Comparison of ENCODE assay signal across 25 mouse cellular contexts in genomic region chr17:86464197-86464596, GRCm38 (mm10). TPM values are rescaled to one million over a fixed set of nuclear protein-coding genes. Genes with fewer than 3 reads are reported as not detected.
DNase-seq lines count a peak whose midpoint lies in the region; ATAC-seq and TF ChIP-seq lines count a peak whose summit lies in the region.
"Had no signal": no experiment of that assay in that cellular context is flagged by ENCODE, and none has a peak within 500 bp of the region (broad histone marks: within the 10 kb centered on the region; RNA-seq: fewer than 3 reads in every experiment).

No protein-coding gene starts in this region.

- H3K79me2 ChIP-seq in CH12.LX (replicated peaks; ENCODE audit: control insufficient read depth, extremely low read depth, insufficient read depth, poor library complexity, severe bottlenecking) = no peaks in the 10 kb centered on the region

- H3K36me3 ChIP-seq in forebrain, embryonic 13.5 days (ENCODE audit: poor library complexity, severe bottlenecking) = no peaks in the 10 kb centered on the region
- H3K36me3 ChIP-seq in forebrain, embryonic 11.5 days (ENCODE audit: control insufficient read depth, insufficient read depth, low read length) = no peaks in the 10 kb centered on the region
- H3K36me3 ChIP-seq in hindbrain, embryonic 14.5 days (replicated peaks; ENCODE audit: control insufficient read depth, insufficient read depth) = no peaks in the 10 kb centered on the region
- no peaks in the 10 kb centered on the region for H3K36me3 ChIP-seq in hindbrain, embryonic 12.5 days
- peaks cover 0 to 7% of the 10 kb centered on the region in 2 experiments for H3K36me3 ChIP-seq in CH12.LX (replicated peaks in 1 of 2; ENCODE audit: control insufficient read depth in 1 of 2, insufficient read depth in 1 of 2, low read length in 1 of 2)
- H3K36me3 ChIP-seq: embryonic facial prominence, embryonic 12.5 days; heart, embryonic 15.5 days; limb, embryonic 10.5 days; neural tube, embryonic 12.5 days had no signal

- TF ChIP-seq EP300 in CH12.LX (IDR thresholded peaks at IDR 0.05; ENCODE audit: low read length) = no peak

- no peak for TF ChIP-seq POLR2A in CH12.LX (IDR thresholded peaks at IDR 0.05; ENCODE audit: low read depth, low read length)
- TF ChIP-seq POLR2A in lung, adult 2 months (IDR thresholded peaks at IDR 0.05; ENCODE audit: borderline replicate concordance, extremely low read depth, low read depth, low read length) = no peak

- no peak for ATAC-seq in forebrain, embryonic 13.5 days
- no peak for ATAC-seq in forebrain, embryonic 11.5 days (replicated peaks; ENCODE audit: low FRiP score)
- no peak for ATAC-seq in hindbrain, embryonic 14.5 days (ENCODE audit: low FRiP score)
- no peak for ATAC-seq in hindbrain, embryonic 12.5 days (ENCODE audit: low FRiP score)
- ATAC-seq: CD4-positive, CD25-positive, alpha-beta regulatory T cell, adult 4 months had no signal

- no peak for DNase-seq in forebrain, embryonic 11.5 days (ENCODE audit: low spot score)
- no peak for DNase-seq in hindbrain, embryonic 14.5 days (ENCODE audit: low spot score)
- no peak for DNase-seq in layer of hippocampus, adult 2 months (ENCODE audit: low spot score in 2 of 2)
- DNase-seq in layer of hippocampus, adult 9-10 months (ENCODE audit: low spot score) = no peak
- no peak for DNase-seq in CH12.LX (ENCODE audit: extremely low read depth)
- DNase-seq in lung, adult 2 months = no peak
- DNase-seq: adrenal gland, postnatal 25 days; gastrocnemius, postnatal 36 days; heart, postnatal 36 days; lung, postnatal 4 days; thymus, postnatal 25 days had no signal

- in situ Hi-C loops in CH12.LX (cut with MboI; ENCODE audit: low pct_ligation_motif_present, low pct_unique_long_range_greater_than_20kb, low sequenced_read_pairs) = loop anchor here (25.0 kb wide), 1 partner anchor 802 kb away; no protein-coding TSS in a partner anchor

- H3K4me2 ChIP-seq in forebrain, embryonic 13.5 days = no peak overlapping the region
- H3K4me2 ChIP-seq in forebrain, embryonic 11.5 days (ENCODE audit: low read depth, low read length, severe bottlenecking) = no peak overlapping the region
- no peak overlapping the region for H3K4me2 ChIP-seq in hindbrain, embryonic 14.5 days (replicated peaks)
- no peak overlapping the region for H3K4me2 ChIP-seq in hindbrain, embryonic 12.5 days (replicated peaks)
- H3K4me2 ChIP-seq in CH12.LX (ENCODE audit: insufficient read depth, low read depth, poor library complexity, severe bottlenecking) = no peak overlapping the region
- H3K4me2 ChIP-seq: embryonic facial prominence, embryonic 12.5 days; heart, embryonic 15.5 days; neural tube, embryonic 12.5 days had no signal

- dilution Hi-C loops in CH12.LX (cut with MboI; ENCODE audit: extremely low pct_ligation_motif_present, extremely low pct_unique_long_range_greater_than_20kb, low sequenced_read_pairs) = no loop called here

- H3K27me3 ChIP-seq in forebrain, embryonic 13.5 days = peaks cover 35% of the 10 kb centered on the region
- peaks cover 28% of the 10 kb centered on the region for H3K27me3 ChIP-seq in forebrain, embryonic 11.5 days (ENCODE audit: control insufficient read depth, insufficient read depth, low read length)
- no peaks in the 10 kb centered on the region for H3K27me3 ChIP-seq in hindbrain, embryonic 14.5 days (ENCODE audit: control insufficient read depth, insufficient read depth, low read length)
- H3K27me3 ChIP-seq in hindbrain, embryonic 12.5 days = no peaks in the 10 kb centered on the region
- H3K27me3 ChIP-seq in CH12.LX (replicated peaks) = no peaks in the 10 kb centered on the region
- H3K27me3 ChIP-seq: embryonic facial prominence, embryonic 12.5 days; heart, embryonic 15.5 days; neural tube, embryonic 12.5 days had no signal

- 0 out of 2 replicates have a peak overlapping the region, but pooled peaks have one; percentile 16 for H3K27ac ChIP-seq in forebrain, embryonic 13.5 days
- H3K27ac ChIP-seq in forebrain, embryonic 11.5 days (ENCODE audit: low read depth, low read length) = no peak overlapping the region
- 0 out of 2 replicates have a peak overlapping the region, but pooled peaks have one; percentile 32 for H3K27ac ChIP-seq in hindbrain, embryonic 14.5 days
- no peak overlapping the region for H3K27ac ChIP-seq in hindbrain, embryonic 12.5 days
- peak overlapping the region; percentile 88 for H3K27ac ChIP-seq in layer of hippocampus, adult 2 months
- H3K27ac ChIP-seq in CH12.LX (ENCODE audit: insufficient read depth, low read depth) = peak overlapping the region; percentile 2; the same call in 1 of the 2 replicates
- H3K27ac ChIP-seq: embryonic facial prominence, embryonic 12.5 days; heart, embryonic 15.5 days; kidney, postnatal 0 days; limb, embryonic 10.5 days; liver, embryonic 14.5 days; neural tube, embryonic 12.5 days had no signal

- peaks cover 42% of the 10 kb centered on the region for H3K4me1 ChIP-seq in forebrain, embryonic 13.5 days
- H3K4me1 ChIP-seq in forebrain, embryonic 11.5 days (replicated peaks; ENCODE audit: control insufficient read depth, insufficient read depth, low read length) = peaks cover 17% of the 10 kb centered on the region
- H3K4me1 ChIP-seq in hindbrain, embryonic 14.5 days (replicated peaks; ENCODE audit: control insufficient read depth, insufficient read depth, low read length) = peaks cover 16% of the 10 kb centered on the region
- peaks cover 33% of the 10 kb centered on the region for H3K4me1 ChIP-seq in hindbrain, embryonic 12.5 days
- peaks cover 50 to 93% of the 10 kb centered on the region in 2 experiments for H3K4me1 ChIP-seq in CH12.LX (ENCODE audit: control insufficient read depth in 1 of 2, insufficient read depth in 2 of 2)
- H3K4me1 ChIP-seq in lung, adult 2 months (ENCODE audit: control insufficient read depth, insufficient read depth, low read length) = peaks cover 16% of the 10 kb centered on the region

- no peak overlapping the region for H3K9ac ChIP-seq in forebrain, embryonic 13.5 days
- H3K9ac ChIP-seq in forebrain, embryonic 11.5 days (ENCODE audit: low read length) = no peak overlapping the region
- H3K9ac ChIP-seq in hindbrain, embryonic 14.5 days = no peak overlapping the region
- no peak overlapping the region for H3K9ac ChIP-seq in hindbrain, embryonic 12.5 days
- H3K9ac ChIP-seq in CH12.LX (ENCODE audit: insufficient read depth, low read depth) = no peak overlapping the region
- H3K9ac ChIP-seq: embryonic facial prominence, embryonic 12.5 days; heart, embryonic 15.5 days; liver, embryonic 14.5 days; neural tube, embryonic 12.5 days had no signal

- no peak overlapping the region for H3K4me3 ChIP-seq in forebrain, embryonic 13.5 days
- no peak overlapping the region for H3K4me3 ChIP-seq in forebrain, embryonic 11.5 days (ENCODE audit: low read depth, low read length)
- H3K4me3 ChIP-seq in hindbrain, embryonic 14.5 days (replicated peaks; ENCODE audit: low read length) = no peak overlapping the region
- no peak overlapping the region for H3K4me3 ChIP-seq in hindbrain, embryonic 12.5 days
- no peak overlapping the region for H3K4me3 ChIP-seq in layer of hippocampus, adult 2 months
- H3K4me3 ChIP-seq in CH12.LX (replicated peaks in 1 of 3; ENCODE audit: low read depth in 2 of 3, low read length in 2 of 3, poor library complexity in 1 of 3) = no peak overlapping the region
- H3K4me3 ChIP-seq in lung, adult 2 months (replicated peaks; ENCODE audit: extremely low read depth, low read depth, low read length) = no peak overlapping the region
- H3K4me3 ChIP-seq: embryonic facial prominence, embryonic 12.5 days; heart, embryonic 15.5 days; limb, embryonic 10.5 days; neural tube, embryonic 12.5 days had no signal

- TF ChIP-seq CTCF in layer of hippocampus, adult 2 months (conservative IDR thresholded peaks at IDR 0.05) = no peak
- no peak for TF ChIP-seq CTCF in CH12.LX (conservative IDR thresholded peaks at IDR 0.05 in 1 of 2, IDR thresholded peaks at IDR 0.05 in 1 of 2; ENCODE audit: low read depth in 2 of 2, low read length in 2 of 2)
- TF ChIP-seq CTCF in lung, adult 2 months (IDR thresholded peaks at IDR 0.05; ENCODE audit: insufficient read depth, low read length) = no peak

- 91% methylated on average over 8 of the region's 8 CpGs for WGBS in forebrain, embryonic 13.5 days
- WGBS in forebrain, embryonic 11.5 days = 90% methylated on average over 8 of the region's 8 CpGs
- 81% methylated on average over 8 of the region's 8 CpGs for WGBS in hindbrain, embryonic 14.5 days
- 79% methylated on average over 8 of the region's 8 CpGs for WGBS in hindbrain, embryonic 12.5 days
- WGBS in lung, adult 2 months = 86% methylated on average over 8 of the region's 8 CpGs

- H3K9me3 ChIP-seq in forebrain, embryonic 13.5 days (replicated peaks) = no peaks in the 10 kb centered on the region
- H3K9me3 ChIP-seq in forebrain, embryonic 11.5 days (ENCODE audit: control insufficient read depth, low read length) = no peaks in the 10 kb centered on the region
- H3K9me3 ChIP-seq in hindbrain, embryonic 14.5 days (ENCODE audit: control insufficient read depth, low read length) = no peaks in the 10 kb centered on the region
- H3K9me3 ChIP-seq in hindbrain, embryonic 12.5 days (replicated peaks) = no peaks in the 10 kb centered on the region
- H3K9me3 ChIP-seq in CH12.LX (replicated peaks; ENCODE audit: low read length) = no peaks in the 10 kb centered on the region
- H3K9me3 ChIP-seq: embryonic facial prominence, embryonic 12.5 days; heart, embryonic 15.5 days; limb, embryonic 10.5 days; neural tube, embryonic 12.5 days had no signal

- TF ChIP-seq RAD21 in CH12.LX (IDR thresholded peaks at IDR 0.05; ENCODE audit: low read depth, low read length) = no peak

TF ChIP-seq in CH12.LX, 34 proteins besides CTCF, POLR2A, EP300 and RAD21 (continues in another document):
- no peak for TF ChIP-seq JUN (IDR thresholded peaks at IDR 0.05; ENCODE audit: insufficient read depth, low read depth, low read length)
- no peak for TF ChIP-seq MAFK (IDR thresholded peaks at IDR 0.05; ENCODE audit: insufficient replicate concordance, low read length)
- no peak for TF ChIP-seq MEF2A (IDR thresholded peaks at IDR 0.05; ENCODE audit: borderline replicate concordance, low read depth, low read length)
- no peak for TF ChIP-seq MYC (IDR thresholded peaks at IDR 0.05; ENCODE audit: low read depth, low read length)
- TF ChIP-seq ELF1 (IDR thresholded peaks at IDR 0.05; ENCODE audit: low read depth, low read length) = no peak
- no peak for TF ChIP-seq IRF4 (IDR thresholded peaks at IDR 0.05; ENCODE audit: low read depth, low read length)
- no peak for TF ChIP-seq PAX5 (IDR thresholded peaks at IDR 0.05; ENCODE audit: low read length)

RNA-seq across cellular contexts. Expression of gene Gm10309, which starts 40.8 kb away (rescaled TPM):
- 0.25 and 0.37 TPM in 2 replicates for polyA plus RNA-seq in forebrain, embryonic 13.5 days (2015; fragmentation: Nextera tagmentation; extraction: Ambion mirVana)
- polyA plus RNA-seq in forebrain, embryonic 11.5 days (2014; fragmentation: Nextera tagmentation; extraction: Ambion mirVana) = 0.13 and 0.24 TPM in 2 replicates
- polyA plus RNA-seq in hindbrain, embryonic 14.5 days (2014; fragmentation: Nextera tagmentation; extraction: Ambion mirVana) = 0.20 and 0.62 TPM in 2 replicates
- polyA plus RNA-seq in hindbrain, embryonic 12.5 days (2016; fragmentation: Nextera tagmentation; extraction: Ambion mirVana) = 0.30 and 0.50 TPM in 2 replicates
- not detected for total RNA-seq in layer of hippocampus, adult 2 months (2021)
- total RNA-seq in CH12.LX (2012; rRNA removed) (0.17 and 0.25 TPM in 2 replicates), CH12.LX (2014; rRNA removed) (not detected in 2 replicates)
- 0.20 and 0.53 TPM in 2 replicates for polyA plus RNA-seq in CH12.LX (2012; ENCODE audit: insufficient read length, low read depth)
- polyA plus RNA-seq in lung, adult 2 months (2012; rRNA removed) = 0.30 and 0.37 TPM in 2 replicates
- total RNA-seq: adrenal gland, postnatal 25 days; ES-E14; gastrocnemius, postnatal 36 days; heart, adult 8-10 months; layer of hippocampus, postnatal 25 days; megakaryocyte-erythroid progenitor cell, adult 5-6 weeks had no signal
- polyA plus RNA-seq: brain, embryonic 14.5 days had no signal

Comparison
In these comparisons a context has a peak if more than half of its experiments do, and no peak if none do; other contexts are left out.
1. H3K27ac ChIP-seq: peak in forebrain, embryonic 13.5 days (single experiment), hindbrain, embryonic 14.5 days (single experiment), layer of hippocampus, adult 2 months (single experiment) and CH12.LX (single experiment); none in forebrain, embryonic 11.5 days (single experiment) and hindbrain, embryonic 12.5 days (single experiment).